Mouse (Mus musculus) erythroblast, embryonic 14.5 days (primary cell): ENCODE measurements around the gene Elac2.

Source experiments
- GATA1 ChIP-seq: IDR thresholded peaks from 2 replicates; pipeline ENCODE4 v1.6.1; 2012; ENCODE audit warnings: low read length, inconsistent platforms, mixed read lengths
- TAL1 ChIP-seq: IDR thresholded peaks from 3 replicates; pipeline ENCODE4 v1.6.1; 2012; ENCODE audit warnings: low read length, inconsistent platforms, mixed read lengths

DNA sequence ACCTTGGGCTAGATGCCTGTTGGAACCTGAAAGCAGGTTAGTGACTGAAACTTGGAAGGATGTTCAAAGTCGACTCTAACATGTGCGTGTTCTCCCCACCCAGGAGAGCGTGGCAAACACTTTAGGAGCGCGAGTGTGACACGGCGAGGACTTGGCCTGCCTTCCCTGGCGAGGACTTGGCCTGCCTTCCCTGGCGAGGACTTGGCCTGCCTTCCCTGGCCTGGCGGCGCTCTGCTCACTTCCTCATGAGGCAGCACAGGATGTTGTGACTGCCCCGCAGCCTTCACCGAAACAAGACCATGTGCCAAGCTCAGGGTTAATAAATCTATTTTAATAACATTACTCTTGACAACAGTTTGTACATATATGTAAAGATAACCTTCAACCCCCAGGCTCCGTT, 22.9 kb downstream of the Elac2 start:
- TF ChIP-seq GATA1 (no peak), TAL1 (no peak)
